Mouse (Mus musculus) ES-Bruce4 (cell line): ENCODE measurements at regions not wholly inside any gene's neighbourhood (a gene's known extent, or its start where the extent isn't known, plus 50 kb on each side); places are given as distances from the start of the nearest gene placed in this dataset.
"Not testable (repeated sequence)": the region's sequence is repeated elsewhere in the genome, so short reads cannot be mapped to it uniquely, and the experiment has no call there.

Source experiments
- H3K27ac ChIP-seq: 2 replicates; pipeline ENCODE4 v1.5.1; 2012; ENCODE audit warnings: low read length, inconsistent platforms; ENCODE audit not compliant: insufficient read depth
- H3K27me3 ChIP-seq: 2 replicates; pipeline ENCODE4 v1.6.1; 2012; ENCODE audit warnings: mild to moderate bottlenecking, low read length, inconsistent platforms; ENCODE audit not compliant: control insufficient read depth, poor library complexity, insufficient read depth, severe bottlenecking
- H3K36me3 ChIP-seq: 2 replicates; pipeline ENCODE4 v1.6.1; 2012; ENCODE audit warnings: inconsistent platforms, mild to moderate bottlenecking, low read length, moderate library complexity; ENCODE audit not compliant: control insufficient read depth, poor library complexity, insufficient read depth, severe bottlenecking
- H3K4me1 ChIP-seq: one replicate; pipeline ENCODE4 v1.8.1; 2011; ENCODE audit warnings: low read length; ENCODE audit not compliant: control insufficient read depth, insufficient read depth
- H3K4me3 ChIP-seq: 2 replicates; pipeline ENCODE4 v1.5.1; 2011; ENCODE audit warnings: low read depth, mild to moderate bottlenecking, low read length
- H3K9ac ChIP-seq: 2 replicates; pipeline ENCODE4 v1.6.1; 2012; ENCODE audit warnings: low read depth, mild to moderate bottlenecking, inconsistent platforms; ENCODE audit not compliant: poor library complexity, severe bottlenecking
- H3K9me3 ChIP-seq: replicated peaks from 2 replicates; pipeline ENCODE4 v1.6.1; 2012; ENCODE audit warnings: mild to moderate bottlenecking, low read length, inconsistent platforms; ENCODE audit not compliant: control insufficient read depth, poor library complexity, insufficient read depth, severe bottlenecking
- CTCF ChIP-seq: IDR thresholded peaks from one replicate; pipeline ENCODE4 v1.8.1; 2011; ENCODE audit warnings: low read depth, low read length
- EP300 ChIP-seq: IDR thresholded peaks from 2 replicates; pipeline ENCODE4 v1.6.1; 2011; ENCODE audit warnings: low read depth, low read length; ENCODE audit not compliant: insufficient read depth
- POLR2A ChIP-seq: IDR thresholded peaks from one replicate; pipeline ENCODE4 v1.8.1; 2011; ENCODE audit warnings: low read length; ENCODE audit not compliant: insufficient read depth

GRCm38 (mm10) chr11:16592766-16593165 is 84.5 kb upstream of the Sec61g start:
- Histone ChIP-seq H3K9me3 (no peaks in the 10 kb centered on the region), H3K4me3 (no peak overlapping the region), H3K36me3 (no peaks in the 10 kb centered on the region), H3K9ac (no peak overlapping the region), H3K27ac (no peak overlapping the region), H3K27me3 (no peaks in the 10 kb centered on the region), H3K4me1 (peaks cover 3% of the 10 kb centered on the region)
- TF ChIP-seq EP300 (no peak), POLR2A (no peak), CTCF (no peak)

- peaks cover 3% of the 10 kb centered on the region for H3K4me1 ChIP-seq
- H3K27me3 ChIP-seq: no peaks in the 10 kb centered on the region
- H3K27ac ChIP-seq: no peak overlapping the region
- H3K9me3 ChIP-seq: 0 out of 2 replicates have a peak, but pooled peaks cover 2% of the 10 kb centered on the region
- no peak overlapping the region for H3K9ac ChIP-seq
- no peak overlapping the region for H3K4me3 ChIP-seq
- no peaks in the 10 kb centered on the region for H3K36me3 ChIP-seq
- TF ChIP-seq CTCF (no peak), POLR2A (no peak), EP300 (no peak)
These were observed 86.5 kb upstream of the Sec61g start for GRCm38 (mm10) chr11:16594832-16595231.

GRCm38 (mm10) chr11:16597038-16597830 is 89.0 kb upstream of the Sec61g start:
- Histone ChIP-seq H3K4me1 (peaks cover 2% of the 10 kb centered on the region), H3K9me3 (peaks cover 10% of the 10 kb centered on the region), H3K4me3 (no peak overlapping the region), H3K9ac (no peak overlapping the region), H3K27ac (no peak overlapping the region), H3K36me3 (no peaks in the 10 kb centered on the region), H3K27me3 (no peaks in the 10 kb centered on the region)
- TF ChIP-seq POLR2A (no peak), EP300 (no peak), CTCF (no peak)

- TF ChIP-seq POLR2A (no peak), EP300 (no peak), CTCF (no peak)
- H3K9ac ChIP-seq: no peak overlapping the region
- H3K4me3 ChIP-seq: no peak overlapping the region
- H3K27ac ChIP-seq: no peak overlapping the region
- H3K27me3 ChIP-seq: no peaks in the 10 kb centered on the region
- no peaks in the 10 kb centered on the region for H3K36me3 ChIP-seq
- H3K9me3 ChIP-seq: peaks cover 15% of the 10 kb centered on the region
- no peaks in the 10 kb centered on the region for H3K4me1 ChIP-seq
These were observed 94.7 kb upstream of the Sec61g start for GRCm38 (mm10) chr11:16602947-16603346.

GRCm38 (mm10) chr11:16606435-16607214 is 98.3 kb upstream of the Sec61g start:
- no peak for TF ChIP-seq POLR2A
- no peak for TF ChIP-seq EP300
- TF ChIP-seq CTCF: no peak
- H3K27ac ChIP-seq: peak overlapping the region; percentile 44; the same call in 1 of the 2 replicates
- no peak overlapping the region for H3K4me3 ChIP-seq

GRCm38 (mm10) chr11:16607900-16608422 is 99.7 kb upstream of the Sec61g start:
- H3K27ac ChIP-seq: peak overlapping the region; percentile 87
- not testable (repeated sequence) for H3K4me1 ChIP-seq, H3K9ac ChIP-seq, H3K4me3 ChIP-seq, H3K27me3 ChIP-seq, H3K36me3 ChIP-seq, H3K9me3 ChIP-seq

More at GRCm38 (mm10) chr11:16606435-16607214, 98.3 kb upstream of the Sec61g start:
- peaks cover 5% of the 10 kb centered on the region; the same call in 1 of the 2 replicates for H3K9me3 ChIP-seq
- H3K9ac ChIP-seq: no peak overlapping the region
- H3K36me3 ChIP-seq: no peaks in the 10 kb centered on the region
- no peaks in the 10 kb centered on the region for H3K4me1 ChIP-seq
- no peaks in the 10 kb centered on the region for H3K27me3 ChIP-seq
